Mouse (Mus musculus): ENCODE results near the gene Acsl5. TPM values are rescaled to one million over a fixed set of nuclear protein-coding genes. Genes with fewer than 3 reads are reported as not detected.
A peak's percentile ranks its signal among the peaks of the same experiment; 100 is the strongest.

Gene Acsl5
- 589 and 886 TPM in 2 replicates for polyA plus RNA-seq (2015; fragmentation: Nextera tagmentation; extraction: Ambion mirVana)

DNA sequence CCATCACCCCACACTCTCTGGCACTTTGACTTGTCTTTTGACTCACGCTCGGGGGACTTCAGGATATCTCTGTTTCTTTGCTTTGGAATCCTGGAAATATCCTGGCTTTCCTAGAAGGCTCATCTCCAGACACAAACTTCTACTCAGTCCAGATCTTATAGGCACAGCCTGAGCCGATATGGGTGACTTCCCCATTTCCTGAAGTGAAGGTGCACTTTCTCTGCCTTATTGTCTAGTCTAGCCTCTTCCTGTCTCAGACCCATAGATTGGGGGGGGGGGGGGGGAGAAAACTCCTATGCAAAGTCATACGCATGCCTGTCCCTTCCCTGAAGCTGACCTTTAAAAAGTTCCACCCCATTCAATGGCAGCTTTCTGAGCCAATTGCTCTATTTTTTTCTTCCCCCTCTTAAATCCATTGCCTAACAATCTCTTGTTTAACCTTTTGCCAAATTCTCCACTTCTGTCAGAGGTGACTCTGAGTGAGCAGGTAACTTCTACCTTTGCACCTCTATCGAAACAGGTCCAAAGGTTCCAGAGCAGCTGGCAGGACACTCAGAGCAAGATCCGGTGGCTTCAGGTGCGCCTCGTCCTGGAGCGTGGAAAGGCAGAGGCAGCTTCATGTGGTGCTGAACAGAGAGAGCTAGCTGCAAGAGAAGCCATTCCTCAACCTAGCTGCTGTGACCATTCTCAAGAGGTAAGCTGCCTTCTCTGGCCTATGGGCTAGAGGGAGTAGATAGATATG lies at the start of gene Acsl5:
Gene Acsl5, plus strand, starts transcription at position 556 of the 742 bp plus-strand sequence.
- peak within 1 kb of the TSS; percentile 30 for H3K4me3 ChIP-seq (ENCODE audit: low read length)

DNA sequence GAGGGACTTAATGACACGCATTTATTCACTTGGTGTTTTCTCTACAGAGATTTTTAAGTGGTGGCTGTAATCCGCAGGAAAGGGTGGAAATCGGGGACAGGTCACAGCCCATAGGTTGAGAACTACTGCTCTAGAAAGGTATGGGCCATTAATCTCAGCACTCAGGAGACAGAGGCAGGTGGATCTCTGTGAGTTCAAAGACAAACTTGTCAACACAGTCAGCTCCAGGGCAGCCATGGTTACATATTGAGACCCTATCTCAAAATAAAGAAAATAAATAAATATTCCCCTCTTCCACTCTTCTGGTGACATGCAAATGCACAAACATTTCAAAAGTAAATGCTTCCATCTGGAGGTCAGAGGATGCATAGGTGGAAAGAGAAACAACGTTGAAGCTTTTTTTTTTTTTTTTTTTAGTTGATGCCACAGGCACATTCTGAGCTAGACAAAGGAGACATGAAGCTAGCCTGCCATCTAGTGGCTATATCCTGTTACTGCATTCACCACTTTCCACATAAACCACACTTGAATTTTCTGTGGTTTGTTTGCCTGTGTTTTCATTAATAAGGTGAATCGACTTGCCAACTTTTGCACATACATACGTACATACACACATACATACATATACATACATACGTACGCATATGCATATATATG lies 45.1 kb upstream of the Acsl5 start:
- no peak for ATAC-seq

More for the DNA sequence above, at the start of gene Acsl5:
- ATAC-seq = no peak
- Histone ChIP-seq H3K4me1 (ENCODE audit: control insufficient read depth, insufficient read depth, low read length) (no peaks in the 10 kb centered on the region; the same call in 1 of the 2 replicates), H3K9ac (ENCODE audit: low read depth, low read length) (no peak within 1 kb of the TSS; the same call in 1 of the 2 replicates), H3K27ac (ENCODE audit: low read length) (peak within 1 kb of the TSS; percentile 75), H3K27me3 (replicated peaks; ENCODE audit: control insufficient read depth, insufficient read depth, low read length) (no peaks in the 10 kb centered on the region), H3K9me3 (ENCODE audit: control insufficient read depth, low read length) (no peaks in the 10 kb centered on the region), H3K36me3 (ENCODE audit: control insufficient read depth, insufficient read depth, low read length) (no peaks in the 10 kb centered on the region), H3K4me2 (ENCODE audit: low read depth, low read length) (peak within 1 kb of the TSS; percentile 85)
- WGBS = 84% methylated on average over 9 of the region's 9 CpGs

DNA sequence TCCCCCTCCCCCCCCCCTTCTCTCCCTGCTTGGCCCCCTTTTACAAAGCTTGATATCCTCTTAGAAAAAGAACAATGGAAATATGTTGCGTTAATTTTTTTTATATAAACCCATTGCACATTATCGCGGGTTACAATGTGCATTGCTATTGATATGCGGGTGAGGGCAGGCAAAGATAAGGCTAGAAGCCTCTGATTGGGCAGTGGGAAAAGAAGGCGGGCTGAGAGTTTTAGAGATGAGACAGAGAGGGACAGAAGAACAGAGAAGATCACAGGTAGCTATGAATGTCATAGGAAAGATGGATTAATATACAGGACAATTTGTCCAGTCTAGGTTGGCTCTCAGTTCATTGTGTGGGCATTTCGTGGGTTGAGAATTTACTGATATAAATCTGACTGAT lies 44.5 kb upstream of the Acsl5 start:
- no peaks in the 10 kb centered on the region for H3K36me3 ChIP-seq (ENCODE audit: control insufficient read depth, insufficient read depth, low read length)
- H3K4me2 ChIP-seq (ENCODE audit: low read depth, low read length) = no peak overlapping the region
- H3K27me3 ChIP-seq (replicated peaks; ENCODE audit: control insufficient read depth, insufficient read depth, low read length) = no peaks in the 10 kb centered on the region
- H3K4me3 ChIP-seq (ENCODE audit: low read length) = no peak overlapping the region
- H3K4me1 ChIP-seq (ENCODE audit: control insufficient read depth, insufficient read depth, low read length) = no peaks in the 10 kb centered on the region
- WGBS = 53% methylated on average over 6 of the region's 6 CpGs
- H3K27ac ChIP-seq (ENCODE audit: low read length) = no peak overlapping the region
- H3K9me3 ChIP-seq (ENCODE audit: control insufficient read depth, low read length) = no peaks in the 10 kb centered on the region
- no peak overlapping the region for H3K9ac ChIP-seq (ENCODE audit: low read depth, low read length)
- ATAC-seq = no peak

More for the DNA sequence above, 45.1 kb upstream of the Acsl5 start:
- Histone ChIP-seq H3K4me3 (ENCODE audit: low read length) (no peak overlapping the region), H3K4me2 (ENCODE audit: low read depth, low read length) (no peak overlapping the region), H3K9ac (ENCODE audit: low read depth, low read length) (no peak overlapping the region), H3K9me3 (ENCODE audit: control insufficient read depth, low read length) (no peaks in the 10 kb centered on the region), H3K4me1 (ENCODE audit: control insufficient read depth, insufficient read depth, low read length) (no peaks in the 10 kb centered on the region), H3K27ac (ENCODE audit: low read length) (no peak overlapping the region), H3K27me3 (replicated peaks; ENCODE audit: control insufficient read depth, insufficient read depth, low read length) (no peaks in the 10 kb centered on the region), H3K36me3 (ENCODE audit: control insufficient read depth, insufficient read depth, low read length) (no peaks in the 10 kb centered on the region)
- WGBS = 37% methylated on average over 8 of the region's 8 CpGs

DNA sequence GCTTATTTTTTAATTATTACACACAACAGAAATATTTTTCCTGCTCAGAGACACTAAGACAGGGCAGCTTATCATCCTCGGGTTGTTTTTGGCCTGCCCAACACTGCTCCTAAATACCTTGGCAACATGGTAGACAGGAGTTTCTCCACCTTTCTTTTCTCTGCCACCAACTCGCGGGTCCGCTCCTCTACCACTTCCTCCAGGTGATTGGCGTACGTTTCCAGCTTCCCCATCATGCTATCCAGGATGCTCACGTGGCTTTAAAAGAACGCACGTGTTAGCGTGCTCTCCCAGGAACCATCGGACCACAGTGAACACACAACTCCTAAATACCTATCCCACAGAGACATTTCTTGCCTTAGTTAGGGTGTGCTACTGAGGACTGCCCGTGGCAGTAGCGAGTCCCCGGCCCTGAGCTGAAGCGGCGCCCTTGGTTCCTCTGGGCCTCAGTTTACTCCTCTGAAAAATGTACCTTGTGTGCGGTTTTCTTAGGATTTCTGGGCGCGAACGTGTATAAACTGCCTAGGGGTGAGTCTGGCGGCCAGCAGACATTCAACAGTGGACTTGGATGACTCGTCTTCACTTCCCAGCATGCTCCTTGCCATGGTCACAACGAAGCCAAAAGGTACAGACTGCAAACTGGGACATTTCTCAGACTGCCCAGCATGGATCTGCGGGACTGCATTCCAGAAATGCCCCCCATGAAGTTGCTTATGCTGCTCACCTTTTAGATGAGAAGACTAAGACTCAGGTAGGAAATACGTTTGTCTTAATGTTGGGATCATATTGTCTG lies 43.8 kb upstream of the Acsl5 start:
- H3K27ac ChIP-seq (ENCODE audit: low read length) = no peak overlapping the region
- H3K9ac ChIP-seq (ENCODE audit: low read depth, low read length) = no peak overlapping the region
- no peaks in the 10 kb centered on the region for H3K4me1 ChIP-seq (ENCODE audit: control insufficient read depth, insufficient read depth, low read length)
- H3K4me3 ChIP-seq (ENCODE audit: low read length) = no peak overlapping the region
- ATAC-seq = no peak
- no peaks in the 10 kb centered on the region for H3K27me3 ChIP-seq (replicated peaks; ENCODE audit: control insufficient read depth, insufficient read depth, low read length)
- no peak overlapping the region for H3K4me2 ChIP-seq (ENCODE audit: low read depth, low read length)
- H3K9me3 ChIP-seq (ENCODE audit: control insufficient read depth, low read length) = no peaks in the 10 kb centered on the region
- H3K36me3 ChIP-seq (ENCODE audit: control insufficient read depth, insufficient read depth, low read length) = no peaks in the 10 kb centered on the region
- 61% methylated on average over 25 of the region's 25 CpGs for WGBS

DNA sequence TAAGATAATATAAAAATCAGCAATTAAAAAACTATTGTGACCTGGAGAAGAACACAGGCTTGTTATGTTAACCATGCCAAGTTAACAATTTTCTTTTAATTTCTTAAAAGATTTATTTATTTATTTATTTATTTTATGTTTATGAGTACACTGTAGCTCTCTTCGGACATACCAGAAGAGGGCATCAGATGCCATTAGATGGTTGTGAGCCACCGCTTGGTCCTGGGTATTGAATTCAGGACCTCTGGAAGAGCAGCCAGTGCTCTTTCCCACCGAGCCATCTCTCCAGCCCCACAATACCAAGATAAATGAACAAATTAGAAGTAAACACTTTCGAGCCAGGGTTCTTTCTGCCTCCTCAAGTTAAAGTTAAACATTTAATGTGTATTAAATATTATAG lies 43.1 kb upstream of the Acsl5 start:
- no peak for ATAC-seq
- no peaks in the 10 kb centered on the region for H3K9me3 ChIP-seq (ENCODE audit: control insufficient read depth, low read length)
- H3K27ac ChIP-seq (ENCODE audit: low read length) = no peak overlapping the region
- no peaks in the 10 kb centered on the region for H3K27me3 ChIP-seq (replicated peaks; ENCODE audit: control insufficient read depth, insufficient read depth, low read length)
- H3K36me3 ChIP-seq (ENCODE audit: control insufficient read depth, insufficient read depth, low read length) = no peaks in the 10 kb centered on the region
- no peak overlapping the region for H3K4me3 ChIP-seq (ENCODE audit: low read length)
- no peaks in the 10 kb centered on the region for H3K4me1 ChIP-seq (ENCODE audit: control insufficient read depth, insufficient read depth, low read length)
- no peak overlapping the region for H3K9ac ChIP-seq (ENCODE audit: low read depth, low read length)
- no peak overlapping the region for H3K4me2 ChIP-seq (ENCODE audit: low read depth, low read length)
- 73% methylated on average over 4 of the region's 4 CpGs for WGBS

DNA sequence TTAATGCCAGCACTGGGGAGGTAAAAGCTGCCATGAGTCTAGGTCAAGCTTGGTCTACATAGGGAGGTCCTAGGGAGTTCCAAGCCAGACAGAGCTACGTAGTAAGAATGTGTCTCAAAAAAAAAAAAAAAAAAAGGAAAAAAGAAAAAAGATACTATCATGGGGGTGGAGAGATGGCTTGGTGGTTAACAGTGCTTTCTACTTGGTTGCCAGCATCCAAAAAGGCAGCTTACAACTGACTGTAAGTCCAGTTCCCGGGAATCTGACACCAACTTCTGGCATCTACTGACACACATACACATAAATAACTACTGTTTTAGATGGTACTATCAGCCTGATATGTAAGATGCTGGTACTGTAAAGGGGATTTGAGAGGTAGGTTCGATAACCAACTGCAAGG lies 42.7 kb upstream of the Acsl5 start:
- H3K4me2 ChIP-seq (ENCODE audit: low read depth, low read length) = no peak overlapping the region
- WGBS = 91% methylated on average over 3 of the region's 3 CpGs
- H3K36me3 ChIP-seq (ENCODE audit: control insufficient read depth, insufficient read depth, low read length) = no peaks in the 10 kb centered on the region
- no peak overlapping the region for H3K27ac ChIP-seq (ENCODE audit: low read length)
- no peak for ATAC-seq
- H3K9ac ChIP-seq (ENCODE audit: low read depth, low read length) = no peak overlapping the region
- no peaks in the 10 kb centered on the region for H3K27me3 ChIP-seq (replicated peaks; ENCODE audit: control insufficient read depth, insufficient read depth, low read length)
- no peaks in the 10 kb centered on the region for H3K9me3 ChIP-seq (ENCODE audit: control insufficient read depth, low read length)
- no peaks in the 10 kb centered on the region for H3K4me1 ChIP-seq (ENCODE audit: control insufficient read depth, insufficient read depth, low read length)
- no peak overlapping the region for H3K4me3 ChIP-seq (ENCODE audit: low read length)

DNA sequence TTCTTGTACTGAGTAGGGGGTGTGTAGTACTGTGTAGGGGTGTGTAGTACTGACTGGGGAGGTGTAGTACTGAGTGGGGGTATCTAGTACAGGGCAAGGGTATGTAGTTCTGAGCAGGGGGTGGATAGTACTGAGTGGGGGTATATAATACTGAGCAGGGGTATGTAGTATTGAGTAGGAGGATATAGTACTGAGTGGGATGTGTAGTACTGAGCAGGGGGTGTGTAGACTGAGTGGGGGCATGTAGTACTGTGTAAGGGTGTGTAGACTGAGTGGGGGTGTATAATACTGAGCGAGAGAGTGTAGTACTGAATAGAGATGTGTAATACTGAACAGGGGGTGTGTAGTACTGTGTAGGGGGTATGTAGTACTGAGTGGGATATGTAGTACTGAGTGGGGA lies 40.0 kb upstream of the Acsl5 start:
- Histone ChIP-seq H3K9ac (ENCODE audit: low read depth, low read length) (no peak overlapping the region), H3K27me3 (replicated peaks; ENCODE audit: control insufficient read depth, insufficient read depth, low read length) (no peaks in the 10 kb centered on the region), H3K36me3 (ENCODE audit: control insufficient read depth, insufficient read depth, low read length) (no peaks in the 10 kb centered on the region), H3K27ac (ENCODE audit: low read length) (no peak overlapping the region), H3K4me2 (ENCODE audit: low read depth, low read length) (no peak overlapping the region), H3K9me3 (ENCODE audit: control insufficient read depth, low read length) (no peaks in the 10 kb centered on the region), H3K4me3 (ENCODE audit: low read length) (no peak overlapping the region), H3K4me1 (ENCODE audit: control insufficient read depth, insufficient read depth, low read length) (no peaks in the 10 kb centered on the region)
- ATAC-seq = no peak
- 90% methylated on average over 1 of the region's 1 CpGs for WGBS

DNA sequence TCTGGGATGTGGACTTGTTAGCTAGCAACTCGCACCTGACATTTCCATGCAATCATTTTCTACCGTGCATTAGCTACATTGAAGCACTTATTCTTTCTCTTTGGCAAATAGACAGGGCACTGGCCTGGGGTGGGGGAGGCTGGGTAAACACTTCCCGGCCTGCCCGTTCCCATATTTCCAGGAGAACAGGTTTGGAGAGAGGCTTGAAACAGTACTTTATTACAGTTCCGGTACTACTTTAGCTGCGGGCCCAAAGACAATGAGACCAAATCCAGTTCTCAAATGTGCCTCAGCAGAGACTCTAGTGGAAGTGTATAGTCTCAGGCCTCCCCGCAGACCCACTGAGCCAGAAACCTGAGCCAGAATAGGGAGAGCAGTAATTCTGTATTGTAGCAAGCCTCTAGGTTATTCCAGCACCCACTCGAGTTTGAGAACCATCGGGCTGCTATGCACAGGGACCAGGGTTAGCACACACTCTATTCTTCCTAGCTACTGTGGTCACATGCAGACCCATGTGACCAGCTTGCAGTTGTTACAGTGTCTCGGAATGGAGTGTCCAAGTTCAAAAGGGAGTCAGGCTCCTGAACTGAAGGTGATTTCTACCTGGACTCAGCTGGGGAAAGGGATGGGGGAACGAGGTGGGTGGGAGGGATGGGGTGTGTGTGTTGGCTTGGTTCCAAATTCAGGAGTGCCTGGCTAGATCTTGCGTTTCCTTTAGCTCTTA lies 38.0 kb upstream of the Acsl5 start:
- peak; percentile 45; the same call in 1 of the 2 replicates for ATAC-seq
- Histone ChIP-seq H3K4me2 (ENCODE audit: low read depth, low read length) (no peak overlapping the region), H3K27ac (ENCODE audit: low read length) (no peak overlapping the region)

DNA sequence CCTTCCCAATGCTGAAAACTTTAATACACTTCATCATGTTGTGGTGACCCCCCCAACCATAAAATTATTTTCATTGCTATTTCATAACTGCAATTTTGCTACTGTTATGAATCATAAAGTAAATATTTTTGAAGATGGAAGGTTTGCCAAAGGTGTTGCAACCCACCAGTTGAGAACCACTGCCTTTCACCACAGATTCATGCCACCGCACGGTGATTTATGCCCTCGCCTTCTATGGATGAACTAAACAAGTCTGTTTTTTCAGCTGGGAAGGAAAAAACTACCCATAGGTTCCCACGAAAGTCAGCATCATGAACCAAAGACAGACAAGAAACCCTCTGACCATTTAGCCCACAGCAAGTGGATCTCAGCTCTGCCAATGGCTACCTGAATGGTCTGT lies 34.9 kb upstream of the Acsl5 start:
- Histone ChIP-seq H3K4me1 (ENCODE audit: control insufficient read depth, insufficient read depth, low read length) (peaks cover 8% of the 10 kb centered on the region), H3K4me3 (ENCODE audit: low read length) (no peak overlapping the region), H3K9me3 (ENCODE audit: control insufficient read depth, low read length) (no peaks in the 10 kb centered on the region), H3K9ac (ENCODE audit: low read depth, low read length) (no peak overlapping the region), H3K4me2 (ENCODE audit: low read depth, low read length) (no peak overlapping the region), H3K27me3 (replicated peaks; ENCODE audit: control insufficient read depth, insufficient read depth, low read length) (no peaks in the 10 kb centered on the region), H3K27ac (ENCODE audit: low read length) (no peak overlapping the region), H3K36me3 (ENCODE audit: control insufficient read depth, insufficient read depth, low read length) (no peaks in the 10 kb centered on the region)
- ATAC-seq = no peak
- WGBS = 87% methylated on average over 4 of the region's 4 CpGs

More for the DNA sequence above, 38.0 kb upstream of the Acsl5 start:
- Histone ChIP-seq H3K27me3 (replicated peaks; ENCODE audit: control insufficient read depth, insufficient read depth, low read length) (no peaks in the 10 kb centered on the region), H3K36me3 (ENCODE audit: control insufficient read depth, insufficient read depth, low read length) (no peaks in the 10 kb centered on the region), H3K4me3 (ENCODE audit: low read length) (no peak overlapping the region), H3K9me3 (ENCODE audit: control insufficient read depth, low read length) (no peaks in the 10 kb centered on the region), H3K4me1 (ENCODE audit: control insufficient read depth, insufficient read depth, low read length) (peaks cover 7% of the 10 kb centered on the region), H3K9ac (ENCODE audit: low read depth, low read length) (no peak overlapping the region)
- WGBS = 52% methylated on average over 12 of the region's 12 CpGs
